ENCODE assay signal across 15 mouse cellular contexts in the genomic region with DNA sequence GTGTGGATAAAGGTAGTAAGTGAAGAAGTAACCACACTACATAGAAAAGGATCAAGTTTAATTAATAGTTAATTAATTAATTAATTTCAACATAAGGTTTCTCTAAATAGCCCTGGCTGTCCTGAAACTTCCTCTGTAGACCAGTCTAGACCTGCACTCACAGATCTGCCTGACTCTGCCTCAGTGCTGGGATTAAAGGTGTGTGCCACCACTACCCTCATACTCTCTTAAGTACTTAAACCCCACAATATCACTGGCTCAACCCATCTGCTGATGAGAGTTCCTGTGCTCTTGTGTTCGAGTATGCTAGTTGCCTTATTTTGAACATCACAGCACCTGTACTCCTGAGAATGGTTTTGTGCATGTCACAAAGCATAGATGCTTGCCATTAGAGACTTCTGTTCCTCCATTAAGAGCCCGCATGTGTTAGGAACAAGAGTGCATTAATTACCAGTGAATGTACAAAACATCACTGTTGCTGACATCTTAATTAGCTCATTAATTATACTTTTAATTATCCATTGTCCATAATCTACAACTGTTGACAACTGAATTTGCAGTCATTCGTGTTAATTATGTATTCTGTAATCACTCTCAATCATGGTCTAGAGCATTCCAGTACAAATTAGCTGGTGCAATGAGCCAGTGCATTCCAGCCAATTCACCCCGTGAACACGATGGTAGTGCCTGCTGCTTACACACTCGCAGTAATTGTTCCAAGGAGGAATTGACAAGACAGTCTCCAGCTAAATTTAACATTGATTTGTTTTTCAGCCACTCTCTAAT.
DNase-seq lines count a peak whose midpoint lies in the region; ATAC-seq and TF ChIP-seq lines count a peak whose summit lies in the region.
"Had no signal": no experiment of that assay in that cellular context is flagged by ENCODE, and none has a peak within 500 bp of the region (broad histone marks: within the 10 kb centered on the region; RNA-seq: fewer than 3 reads in every experiment).

No protein-coding gene starts in this region.

- no peaks in the 10 kb centered on the region for H3K4me1 ChIP-seq in forebrain, embryonic 11.5 days (replicated peaks; ENCODE audit: control insufficient read depth, insufficient read depth, low read length)
- no peaks in the 10 kb centered on the region; the same call in 1 of the 2 replicates for H3K4me1 ChIP-seq in forebrain, embryonic 10.5 days
- H3K4me1 ChIP-seq in neural tube, embryonic 11.5 days (ENCODE audit: control insufficient read depth, insufficient read depth, low read length) = no peaks in the 10 kb centered on the region
- H3K4me1 ChIP-seq in hindbrain, postnatal 0 days (ENCODE audit: insufficient read depth, low read length) = no peaks in the 10 kb centered on the region
- H3K4me1 ChIP-seq: embryonic facial prominence, embryonic 15.5 days; megakaryocyte, embryonic 14.5 days had no signal

- H3K9ac ChIP-seq in forebrain, embryonic 11.5 days (ENCODE audit: low read length) = no peak overlapping the region
- no peak overlapping the region for H3K9ac ChIP-seq in neural tube, embryonic 11.5 days (ENCODE audit: low read length)
- no peak overlapping the region for H3K9ac ChIP-seq in hindbrain, postnatal 0 days (replicated peaks; ENCODE audit: low read length)
- H3K9ac ChIP-seq: embryonic facial prominence, embryonic 15.5 days; lung, embryonic 14.5 days had no signal

- DNase-seq in forebrain, embryonic 11.5 days (ENCODE audit: low spot score) = peak; percentile 53
- no peak for DNase-seq in forebrain, embryonic 10.5 days (ENCODE audit: extremely low spot score, low spot score)
- DNase-seq in neural tube, embryonic 11.5 days (ENCODE audit: low spot score) = no peak
- no peak for DNase-seq in neural tube, embryonic 10.5 days (ENCODE audit: extremely low spot score, low spot score)
- peak; percentile 61 for DNase-seq in hindbrain, postnatal 0 days (ENCODE audit: low spot score)
- DNase-seq in retina, postnatal 1 day = peak; percentile 89
- no peak for DNase-seq in left cerebral cortex, adult 18-20 months (ENCODE audit: low spot score in 2 of 2)
- DNase-seq in cerebellum, adult 18-20 months = no peak
- DNase-seq: adrenal gland, adult 2 months; liver; lung, embryonic 14.5 days; right cerebral cortex, postnatal 25 days; thymus, adult 18-20 months had no signal

- no peaks in the 10 kb centered on the region for H3K36me3 ChIP-seq in forebrain, embryonic 11.5 days (ENCODE audit: control insufficient read depth, insufficient read depth, low read length)
- no peaks in the 10 kb centered on the region for H3K36me3 ChIP-seq in forebrain, embryonic 10.5 days (replicated peaks)
- no peaks in the 10 kb centered on the region for H3K36me3 ChIP-seq in neural tube, embryonic 11.5 days (ENCODE audit: control insufficient read depth, insufficient read depth, low read length)
- no peaks in the 10 kb centered on the region for H3K36me3 ChIP-seq in hindbrain, postnatal 0 days (ENCODE audit: insufficient read depth, low read length)
- H3K36me3 ChIP-seq: embryonic facial prominence, embryonic 15.5 days had no signal

- no peaks in the 10 kb centered on the region for H3K27me3 ChIP-seq in forebrain, embryonic 11.5 days (ENCODE audit: control insufficient read depth, insufficient read depth, low read length)
- H3K27me3 ChIP-seq in forebrain, embryonic 10.5 days (ENCODE audit: poor library complexity, severe bottlenecking) = no peaks in the 10 kb centered on the region; the same call in 1 of the 2 replicates
- no peaks in the 10 kb centered on the region for H3K27me3 ChIP-seq in neural tube, embryonic 11.5 days (ENCODE audit: control insufficient read depth, insufficient read depth, low read length)
- no peaks in the 10 kb centered on the region for H3K27me3 ChIP-seq in hindbrain, postnatal 0 days (ENCODE audit: insufficient read depth, low read length)
- H3K27me3 ChIP-seq: embryonic facial prominence, embryonic 15.5 days; megakaryocyte, embryonic 14.5 days had no signal

- H3K9me3 ChIP-seq in forebrain, embryonic 11.5 days (ENCODE audit: control insufficient read depth, low read length) = no peaks in the 10 kb centered on the region
- no peaks in the 10 kb centered on the region for H3K9me3 ChIP-seq in forebrain, embryonic 10.5 days
- H3K9me3 ChIP-seq in neural tube, embryonic 11.5 days (ENCODE audit: control insufficient read depth, low read length) = no peaks in the 10 kb centered on the region
- H3K9me3 ChIP-seq in hindbrain, postnatal 0 days (ENCODE audit: low read length) = no peaks in the 10 kb centered on the region
- H3K9me3 ChIP-seq: embryonic facial prominence, embryonic 15.5 days; megakaryocyte, embryonic 14.5 days had no signal

- ATAC-seq in forebrain, embryonic 11.5 days (replicated peaks; ENCODE audit: low FRiP score) = peak; percentile 89
- peak; percentile 72; the same call in 1 of the 2 replicates for ATAC-seq in neural tube, embryonic 11.5 days (ENCODE audit: insufficient read depth, low FRiP score, low TSS enrichment)
- ATAC-seq in hindbrain, postnatal 0 days = peak; percentile 89

- no peak for TF ChIP-seq CTCF in hindbrain, postnatal 0 days (IDR thresholded peaks at IDR 0.05; ENCODE audit: low read depth)

- H3K4me2 ChIP-seq in forebrain, embryonic 11.5 days (ENCODE audit: low read depth, low read length, severe bottlenecking) = no peak overlapping the region
- no peak overlapping the region for H3K4me2 ChIP-seq in neural tube, embryonic 11.5 days (ENCODE audit: low read depth)
- no peak overlapping the region for H3K4me2 ChIP-seq in hindbrain, postnatal 0 days (ENCODE audit: low read depth, low read length)
- H3K4me2 ChIP-seq: embryonic facial prominence, embryonic 15.5 days; lung, embryonic 14.5 days had no signal

- H3K4me3 ChIP-seq in forebrain, embryonic 11.5 days (ENCODE audit: low read depth, low read length) = no peak overlapping the region
- no peak overlapping the region for H3K4me3 ChIP-seq in forebrain, embryonic 10.5 days
- H3K4me3 ChIP-seq in neural tube, embryonic 11.5 days (ENCODE audit: low read depth, low read length) = no peak overlapping the region
- H3K4me3 ChIP-seq in hindbrain, postnatal 0 days (ENCODE audit: low read length) = no peak overlapping the region
- H3K4me3 ChIP-seq: embryonic facial prominence, embryonic 15.5 days; megakaryocyte, embryonic 14.5 days had no signal

- no peak overlapping the region for H3K27ac ChIP-seq in forebrain, embryonic 11.5 days (ENCODE audit: low read depth, low read length)
- no peak overlapping the region for H3K27ac ChIP-seq in forebrain, embryonic 10.5 days
- no peak overlapping the region for H3K27ac ChIP-seq in neural tube, embryonic 11.5 days (ENCODE audit: low read depth, low read length)
- H3K27ac ChIP-seq in hindbrain, postnatal 0 days = no peak overlapping the region
- H3K27ac ChIP-seq: embryonic facial prominence, embryonic 15.5 days had no signal

- WGBS in forebrain, embryonic 11.5 days = 50% methylated on average over 6 of the region's 6 CpGs
- 64% methylated on average over 6 of the region's 6 CpGs for WGBS in forebrain, embryonic 10.5 days
- 76% methylated on average over 6 of the region's 6 CpGs for WGBS in neural tube, embryonic 11.5 days
- 24% methylated on average over 6 of the region's 6 CpGs for WGBS in hindbrain, postnatal 0 days

Comparison
In these comparisons a context has a peak if more than half of its experiments do, and no peak if none do; other contexts are left out.
1. DNase-seq: peak in forebrain, embryonic 11.5 days (single experiment), hindbrain, postnatal 0 days (single experiment) and retina, postnatal 1 day (single experiment); none in forebrain, embryonic 10.5 days (single experiment), neural tube, embryonic 11.5 days (single experiment), neural tube, embryonic 10.5 days (single experiment), left cerebral cortex, adult 18-20 months (0 of 2) and cerebellum, adult 18-20 months (0 of 2).
2. Peak in every context shown above with its lines, with median percentiles within 50 percentile points of each other: ATAC-seq.